Mouse (Mus musculus) left cerebral cortex, adult 2 months (tissue): ENCODE measurements at regions not wholly inside any gene's neighbourhood (a gene's known extent, or its start where the extent isn't known, plus 50 kb on each side); places are given as distances from the start of the nearest gene placed in this dataset.

ENCODE experiments used
- DNase-seq, 2 experiments: peaks; one replicate each; pipeline ENCODE4 v3.0.0; 2021 to 2022; ENCODE audit warnings: low spot score in 2 of 2, mixed read lengths in 1 of 2; ENCODE audit errors: extremely low spot score in 1 of 2
- H3K27ac ChIP-seq: fragments of 200-600 bp; 2 replicates; pipeline ENCODE4 v1.8.1; 2022
- H3K4me3 ChIP-seq: fragments of 200-600 bp; 2 replicates; pipeline ENCODE4 v1.8.1; 2022
- CTCF ChIP-seq: fragments of 200-600 bp; IDR thresholded peaks from 2 replicates; pipeline ENCODE4 v1.8.1; 2022; ENCODE audit warnings: antibody characterized with exemption, mild to moderate bottlenecking, moderate library complexity
- intact Hi-C: fragments of 180-260 bp; cut with DNase I; formaldehyde crosslinking; loops from one replicate; pipeline ENCODE4 v1.15.1; 2025

- DNase-seq, result no peak
- H3K4me3 ChIP-seq, result no peak overlapping the region
- no peak overlapping the region for H3K27ac ChIP-seq
- intact Hi-C loops, result no loop called here
- no peak for TF ChIP-seq CTCF
These were observed 55.2 kb downstream of the Rdh14 start for GRCm38 (mm10) chr12:10445738-10446137.

GRCm38 (mm10) chr12:10457960-10458655 is 67.5 kb downstream of the Rdh14 start:
- Histone ChIP-seq H3K27ac (no peak overlapping the region), H3K4me3 (no peak overlapping the region)
- intact Hi-C loops, result no loop called here
- TF ChIP-seq CTCF, result no peak
- DNase-seq, result no peak

GRCm38 (mm10) chr12:10461796-10462195 is 71.2 kb downstream of the Rdh14 start:
- DNase-seq, result no peak
- no peak overlapping the region for H3K27ac ChIP-seq
- H3K4me3 ChIP-seq, result no peak overlapping the region
- no peak for TF ChIP-seq CTCF
- intact Hi-C loops, result no loop called here

- TF ChIP-seq CTCF, result no peak
- Histone ChIP-seq H3K27ac (no peak overlapping the region), H3K4me3 (no peak overlapping the region)
- intact Hi-C loops, result no loop called here
- DNase-seq, result no peak
These were observed 72.4 kb downstream of the Rdh14 start for GRCm38 (mm10) chr12:10462956-10463355.

- Histone ChIP-seq H3K4me3 (no peak overlapping the region), H3K27ac (no peak overlapping the region)
- intact Hi-C loops, result no loop called here
- DNase-seq, result no peak
- TF ChIP-seq CTCF, result no peak
These were observed 83.4 kb downstream of the Rdh14 start for GRCm38 (mm10) chr12:10473986-10474385.

GRCm38 (mm10) chr12:10480781-10481180 is 90.2 kb downstream of the Rdh14 start:
- intact Hi-C loops, result no loop called here
- Histone ChIP-seq H3K4me3 (no peak overlapping the region), H3K27ac (no peak overlapping the region)
- TF ChIP-seq CTCF, result no peak
- no peak for DNase-seq

- no peak for DNase-seq
- intact Hi-C loops, result no loop called here
- no peak for TF ChIP-seq CTCF
- Histone ChIP-seq H3K27ac (no peak overlapping the region), H3K4me3 (no peak overlapping the region)
These were observed 91.9 kb downstream of the Rdh14 start for GRCm38 (mm10) chr12:10482294-10483010.

- TF ChIP-seq CTCF, result no peak
- intact Hi-C loops, result no loop called here
- Histone ChIP-seq H3K4me3 (no peak overlapping the region), H3K27ac (no peak overlapping the region)
- no peak for DNase-seq
These were observed 116.1 kb downstream of the Rdh14 start for GRCm38 (mm10) chr12:10506721-10507120.

- Histone ChIP-seq H3K4me3 (no peak overlapping the region), H3K27ac (no peak overlapping the region)
- no peak for DNase-seq
- intact Hi-C loops, result no loop called here
- TF ChIP-seq CTCF, result no peak
These were observed 123.0 kb downstream of the Rdh14 start for GRCm38 (mm10) chr12:10513526-10513925.

- Histone ChIP-seq H3K4me3 (no peak overlapping the region), H3K27ac (no peak overlapping the region)
- TF ChIP-seq CTCF, result no peak
- no peak for DNase-seq
- intact Hi-C loops, result no loop called here
These were observed 123.7 kb downstream of the Rdh14 start for GRCm38 (mm10) chr12:10514278-10514677.

- intact Hi-C loops, result no loop called here
- DNase-seq, result no peak
- no peak for TF ChIP-seq CTCF
- Histone ChIP-seq H3K4me3 (no peak overlapping the region), H3K27ac (no peak overlapping the region)
These were observed 134.1 kb downstream of the Rdh14 start for GRCm38 (mm10) chr12:10524509-10525286.

- no peak overlapping the region for H3K27ac ChIP-seq
- no peak overlapping the region for H3K4me3 ChIP-seq
- TF ChIP-seq CTCF, result no peak
- no peak for DNase-seq
- intact Hi-C loops, result no loop called here
These were observed 135.4 kb downstream of the Rdh14 start for GRCm38 (mm10) chr12:10525934-10526333.
